Mouse (Mus musculus) intestine, postnatal 0 days (tissue): ENCODE results near the gene Tmpo. TPM values are rescaled to one million over a fixed set of nuclear protein-coding genes. Genes with fewer than 3 reads are reported as not detected.

Experiments used
- ATAC-seq: fragments of 200-750 bp; cut with Nextera tagmentation; 2 replicates; pipeline ENCODE4 v1.8.0; 2017; ENCODE audit warnings: mild to moderate bottlenecking, moderate TSS enrichment, moderate library complexity
- H3K27ac ChIP-seq: fragments of 300-500 bp; sonication (generic); 2 replicates; pipeline ENCODE4 v1.5.1; 2014; ENCODE audit warnings: mild to moderate bottlenecking, low read depth, low read length, moderate library complexity
- H3K27me3 ChIP-seq: fragments of 300-500 bp; sonication (generic); replicated peaks from 2 replicates; pipeline ENCODE4 v1.6.1; 2014; ENCODE audit warnings: low read length, mixed read lengths; ENCODE audit not compliant: control insufficient read depth, insufficient read depth
- H3K36me3 ChIP-seq: fragments of 300-500 bp; sonication (generic); 2 replicates; pipeline ENCODE4 v1.6.1; 2014; ENCODE audit warnings: mild to moderate bottlenecking, moderate library complexity; ENCODE audit not compliant: control insufficient read depth, insufficient read depth
- H3K4me1 ChIP-seq: fragments of 300-500 bp; sonication (generic); replicated peaks from 2 replicates; pipeline ENCODE4 v1.6.1; 2014; ENCODE audit warnings: antibody characterized with exemption, low read length, mixed read lengths; ENCODE audit not compliant: control insufficient read depth, insufficient read depth
- H3K4me2 ChIP-seq: fragments of 300-500 bp; sonication (generic); replicated peaks from 2 replicates; pipeline ENCODE4 v1.6.1; 2014; ENCODE audit warnings: low read depth, mild to moderate bottlenecking, moderate library complexity
- H3K4me3 ChIP-seq: fragments of 300-500 bp; sonication (generic); 2 replicates; pipeline ENCODE4 v1.5.1; 2014; ENCODE audit warnings: low read depth, low read length
- H3K9ac ChIP-seq: fragments of 300-500 bp; sonication (generic); 2 replicates; pipeline ENCODE4 v1.6.1; 2014; ENCODE audit warnings: mild to moderate bottlenecking, low read depth, low read length
- H3K9me3 ChIP-seq: fragments of 300-500 bp; sonication (generic); 2 replicates; pipeline ENCODE4 v1.6.1; 2016; ENCODE audit warnings: mixed run types; ENCODE audit not compliant: control insufficient read depth
- CTCF ChIP-seq: sonication (generic); IDR thresholded peaks from 2 replicates; pipeline ENCODE4 v1.5.1; 2016; ENCODE audit warnings: low read depth, mild to moderate bottlenecking, control low read depth, antibody characterized with exemption, moderate library complexity
- WGBS: fragments of 180-500 bp; shearing (Covaris S2); extraction: QIAGEN DNeasy Blood & Tissue Kit; methylation state at CpG from one replicate; pipeline ENCODE4 v1.1.7; 2014; 5-methylcytosine and 5-hydroxymethylcytosine counted together
- polyA plus RNA-seq: library from polyadenylated mRNA; unstranded; fragments of >200 nt; fragmentation: Nextera tagmentation; extraction: Ambion mirVana; gene quantifications from 2 replicates; pipeline ENCODE4 v1.2.1, GENCODE M21; 2015

The Tmpo gene
- polyA plus RNA-seq, 1 experiment from 2014 or later = 59.7 TPM

DNA sequence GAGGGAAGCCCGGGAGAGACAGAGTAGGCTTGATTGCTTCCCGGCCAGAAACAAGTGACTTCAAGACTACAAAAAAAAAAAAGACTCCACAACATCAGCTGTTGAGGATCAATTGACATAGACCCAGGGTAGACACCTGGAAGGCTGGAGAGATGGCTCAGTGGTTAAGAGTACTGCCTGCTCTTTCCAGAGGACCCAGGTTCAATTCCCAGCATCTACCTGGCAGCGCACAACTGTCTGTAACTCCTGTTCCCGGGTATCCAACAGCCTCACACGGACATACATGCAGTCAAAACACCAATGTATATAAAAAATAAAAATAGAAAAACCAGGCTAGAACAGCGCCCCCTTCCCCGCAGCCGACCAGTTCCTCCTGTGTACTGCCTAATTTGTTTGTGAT lies 16.6 kb upstream of the Tmpo start:
- Histone ChIP-seq H3K36me3 (no peaks in the 10 kb centered on the region), H3K9me3 (no peaks in the 10 kb centered on the region), H3K4me2 (no peak overlapping the region), H3K9ac (no peak overlapping the region), H3K27me3 (no peaks in the 10 kb centered on the region), H3K27ac (no peak overlapping the region), H3K4me3 (no peak overlapping the region), H3K4me1 (no peaks in the 10 kb centered on the region)
- no peak for TF ChIP-seq CTCF
- no peak for ATAC-seq
- 94% methylated on average over 8 of the region's 8 CpGs for WGBS

DNA sequence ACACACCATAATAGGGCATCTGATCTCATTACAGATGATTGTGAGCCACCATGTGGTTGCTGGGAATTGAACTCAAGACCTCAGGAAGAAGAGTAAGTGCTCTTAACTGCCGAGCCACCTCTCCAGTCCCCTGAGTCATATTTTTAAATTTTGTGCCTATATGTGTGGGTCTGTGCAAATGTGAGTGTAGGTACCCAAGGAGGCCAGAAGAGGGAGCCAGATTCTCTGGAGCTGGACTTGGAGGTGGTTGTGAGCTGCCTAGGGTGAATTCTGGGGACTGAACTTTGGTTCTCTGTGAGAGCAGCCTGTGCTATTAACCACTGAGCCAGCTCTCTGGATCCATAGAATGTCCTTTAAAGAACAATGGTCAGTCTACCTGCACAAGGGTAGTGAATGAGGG lies 15.7 kb upstream of the Tmpo start:
- ATAC-seq = no peak
- TF ChIP-seq CTCF = peak; percentile 31
- no peaks in the 10 kb centered on the region for H3K27me3 ChIP-seq
- H3K4me2 ChIP-seq = no peak overlapping the region
- no peak overlapping the region for H3K27ac ChIP-seq
- no peaks in the 10 kb centered on the region for H3K36me3 ChIP-seq
- no peaks in the 10 kb centered on the region for H3K9me3 ChIP-seq
- 91% methylated on average over 1 of the region's 1 CpGs for WGBS
- no peak overlapping the region for H3K4me3 ChIP-seq
- no peak overlapping the region for H3K9ac ChIP-seq
- H3K4me1 ChIP-seq = no peaks in the 10 kb centered on the region

DNA sequence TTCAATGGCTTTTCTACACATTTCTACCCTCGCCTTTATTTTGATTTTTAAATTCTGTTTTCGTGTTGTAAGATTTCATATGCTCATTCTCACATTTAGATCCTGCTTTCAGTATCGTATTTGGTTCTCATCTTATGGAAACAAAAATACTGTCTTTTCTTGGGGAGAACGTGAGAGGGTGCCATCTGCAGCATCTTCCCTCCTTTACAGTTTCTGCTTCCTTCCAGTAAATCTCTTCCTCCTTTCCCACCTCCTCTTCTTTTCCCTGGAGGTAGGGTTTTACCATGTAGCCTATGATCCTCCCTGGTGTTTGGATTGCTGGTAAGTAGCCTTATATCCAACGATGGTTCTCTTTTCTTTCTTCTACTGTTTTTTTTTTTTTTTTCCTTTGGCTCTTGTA lies 14.6 kb upstream of the Tmpo start:
- Histone ChIP-seq H3K27ac (no peak overlapping the region), H3K9me3 (no peaks in the 10 kb centered on the region), H3K4me3 (no peak overlapping the region), H3K4me2 (no peak overlapping the region), H3K4me1 (no peaks in the 10 kb centered on the region), H3K9ac (no peak overlapping the region), H3K27me3 (no peaks in the 10 kb centered on the region), H3K36me3 (no peaks in the 10 kb centered on the region)
- no peak for TF ChIP-seq CTCF
- 87% methylated on average over 5 of the region's 5 CpGs for WGBS
- ATAC-seq = no peak

DNA sequence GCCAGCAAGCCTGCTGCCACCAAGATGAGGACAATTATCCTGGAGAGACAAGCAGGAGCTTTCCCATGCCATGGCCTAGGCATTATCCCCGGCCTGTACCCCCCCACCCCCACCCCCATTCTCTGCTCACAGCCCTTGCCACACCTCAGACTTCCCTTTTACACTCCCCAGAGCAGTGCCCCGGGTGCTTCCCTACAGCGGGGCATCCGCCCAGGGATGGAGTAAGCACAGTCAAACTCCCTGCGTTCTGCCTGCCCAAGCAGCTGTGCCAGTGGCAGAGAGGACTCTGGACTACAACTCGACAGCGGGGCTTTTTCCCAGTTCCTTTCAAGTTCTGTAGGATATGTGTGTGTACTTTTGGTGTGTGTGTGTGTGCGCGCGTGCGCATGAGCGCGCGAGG lies 14.0 kb upstream of the Tmpo start:
- Histone ChIP-seq H3K36me3 (no peaks in the 10 kb centered on the region), H3K4me1 (no peaks in the 10 kb centered on the region), H3K9me3 (no peaks in the 10 kb centered on the region), H3K27ac (no peak overlapping the region), H3K9ac (no peak overlapping the region), H3K27me3 (no peaks in the 10 kb centered on the region), H3K4me3 (no peak overlapping the region), H3K4me2 (no peak overlapping the region)
- WGBS = 84% methylated on average over 14 of the region's 14 CpGs
- ATAC-seq = no peak
- TF ChIP-seq CTCF = no peak

DNA sequence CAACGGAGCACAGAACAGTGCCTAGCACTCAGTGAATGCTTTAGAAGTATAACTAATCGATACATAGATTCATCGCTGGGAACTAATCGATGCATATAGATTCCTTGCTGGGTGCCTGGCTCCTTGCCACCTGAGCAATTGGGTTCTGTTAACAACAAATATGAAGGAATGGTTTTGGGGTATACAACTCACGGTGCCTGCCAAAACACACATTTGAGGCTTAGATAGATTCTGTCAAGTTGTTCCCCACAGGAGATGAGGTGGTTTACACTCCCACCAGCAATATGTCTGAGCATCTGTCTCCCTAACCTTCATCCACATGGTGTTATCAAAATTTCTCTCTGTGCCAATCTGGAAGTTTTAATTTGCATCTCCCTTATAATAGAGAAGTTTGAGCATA lies 10.7 kb upstream of the Tmpo start:
- H3K4me1 ChIP-seq = no peaks in the 10 kb centered on the region
- WGBS = 95% methylated on average over 5 of the region's 5 CpGs
- no peaks in the 10 kb centered on the region for H3K9me3 ChIP-seq
- H3K27me3 ChIP-seq = no peaks in the 10 kb centered on the region
- H3K27ac ChIP-seq = no peak overlapping the region
- H3K36me3 ChIP-seq = no peaks in the 10 kb centered on the region
- no peak overlapping the region for H3K9ac ChIP-seq
- no peak overlapping the region for H3K4me3 ChIP-seq
- no peak overlapping the region for H3K4me2 ChIP-seq
- no peak for TF ChIP-seq CTCF
- no peak for ATAC-seq

DNA sequence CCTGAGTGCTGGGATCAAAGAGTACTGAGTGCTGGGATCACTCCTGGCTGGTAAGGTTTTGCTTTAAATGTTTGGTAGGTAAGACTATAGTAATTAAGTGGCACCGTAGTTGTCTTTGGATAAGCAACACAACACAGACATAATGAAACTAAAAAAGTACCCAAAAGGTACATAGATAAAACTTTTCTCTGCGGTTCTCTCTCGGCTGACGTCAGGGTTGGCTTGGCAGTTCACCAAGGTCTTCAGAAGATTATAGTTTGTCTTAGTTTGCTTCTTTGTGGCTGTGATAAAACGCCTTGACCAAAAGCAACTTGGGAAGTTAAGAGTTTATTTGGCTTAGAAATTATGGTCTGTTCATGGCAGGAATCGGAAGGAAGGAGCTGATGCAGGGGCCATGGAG lies 8.4 kb upstream of the Tmpo start:
- WGBS = 86% methylated on average over 6 of the region's 6 CpGs
- no peak overlapping the region for H3K4me3 ChIP-seq
- no peaks in the 10 kb centered on the region for H3K9me3 ChIP-seq
- no peaks in the 10 kb centered on the region for H3K4me1 ChIP-seq
- no peak overlapping the region for H3K27ac ChIP-seq
- H3K27me3 ChIP-seq = no peaks in the 10 kb centered on the region
- no peak overlapping the region for H3K9ac ChIP-seq
- no peak overlapping the region for H3K4me2 ChIP-seq
- no peak for TF ChIP-seq CTCF
- no peak for ATAC-seq
- H3K36me3 ChIP-seq = no peaks in the 10 kb centered on the region

DNA sequence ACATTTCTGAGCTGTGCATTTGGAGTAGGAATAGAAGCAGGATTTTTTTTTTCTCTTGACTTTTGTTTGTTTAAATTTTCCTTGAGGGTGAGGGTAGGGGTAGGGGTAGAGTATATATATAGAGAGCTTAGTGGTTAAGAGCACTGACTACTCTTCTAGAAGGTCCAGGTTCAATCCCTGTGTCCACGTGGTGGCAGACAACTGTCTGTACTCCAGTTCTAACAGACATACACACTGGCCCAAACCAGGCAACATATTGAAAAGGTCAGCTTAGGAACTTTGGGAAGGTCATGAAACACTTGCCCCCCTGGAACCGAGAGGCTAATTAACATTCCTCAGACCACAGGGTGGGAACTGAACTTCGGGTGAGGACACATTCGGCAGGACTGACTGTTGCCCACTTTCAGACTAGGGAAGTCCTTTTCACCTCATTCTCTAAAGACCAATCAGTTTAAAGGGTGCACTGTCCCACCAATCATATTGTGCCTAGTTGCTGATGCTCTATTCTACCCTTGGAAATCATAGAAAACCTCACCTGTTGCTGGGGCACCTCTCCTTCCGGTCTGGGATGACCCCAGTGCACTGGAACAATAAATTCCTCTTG lies 7.7 kb upstream of the Tmpo start:
- no peak overlapping the region for H3K4me2 ChIP-seq
- H3K27ac ChIP-seq = no peak overlapping the region
- no peak overlapping the region for H3K9ac ChIP-seq
- H3K4me3 ChIP-seq = no peak overlapping the region
- H3K4me1 ChIP-seq = no peaks in the 10 kb centered on the region
- H3K27me3 ChIP-seq = no peaks in the 10 kb centered on the region
- no peak for ATAC-seq
- H3K9me3 ChIP-seq = no peaks in the 10 kb centered on the region
- H3K36me3 ChIP-seq = no peaks in the 10 kb centered on the region
- WGBS = 75% methylated on average over 5 of the region's 5 CpGs
- TF ChIP-seq CTCF = no peak
